Mouse (Mus musculus): ENCODE measurements around the gene Plk2.

DNA sequence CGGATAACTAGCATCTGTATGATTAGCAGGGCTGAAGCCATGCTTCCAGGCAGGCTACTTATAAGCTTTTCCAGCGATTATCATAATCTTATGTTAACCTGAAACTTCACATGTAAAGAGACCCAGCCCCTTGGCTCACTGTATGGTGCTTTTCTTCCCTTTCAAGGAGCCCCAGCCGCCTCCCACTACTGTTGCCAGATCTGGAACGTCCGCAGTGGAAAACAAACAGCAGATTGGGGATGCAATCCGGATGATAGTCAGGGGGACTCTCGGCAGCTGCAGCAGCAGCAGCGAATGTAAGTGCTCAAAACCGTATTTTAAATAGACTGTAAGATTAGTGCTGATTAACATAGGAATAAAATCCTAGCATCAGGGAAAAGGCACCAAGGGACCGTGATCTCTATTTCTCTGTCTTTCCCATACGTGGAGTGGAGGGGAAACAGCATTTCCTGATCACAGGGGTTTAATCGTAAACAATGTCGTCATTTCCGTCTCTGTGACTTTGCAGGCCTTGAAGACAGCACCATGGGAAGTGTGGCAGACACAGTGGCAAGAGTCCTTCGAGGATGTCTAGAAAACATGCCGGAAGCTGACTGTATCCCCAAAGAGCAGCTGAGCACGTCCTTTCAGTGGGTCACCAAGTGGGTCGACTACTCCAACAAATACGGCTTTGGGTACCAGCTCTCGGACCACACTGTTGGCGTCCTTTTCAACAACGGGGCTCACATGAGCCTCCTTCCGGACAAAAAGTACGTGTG lies 3.8 kb downstream of the Plk2 start:
- TF ChIP-seq GATA1 (IDR thresholded peaks at IDR 0.05; ENCODE audit: low read length) (no peak), TAL1 (IDR thresholded peaks at IDR 0.05; ENCODE audit: low read length) (no peak)

Data from erythroblast, embryonic 14.5 days (primary cell).